Mouse (Mus musculus): ENCODE results near the gene Rprm. TPM values are rescaled to one million over a fixed set of nuclear protein-coding genes. Genes with fewer than 3 reads are reported as not detected.

The Rprm gene
- polyA plus RNA-seq (2015; fragmentation: Nextera tagmentation; extraction: Ambion mirVana): 162 and 175 TPM in 2 replicates

- no peaks in the 10 kb centered on the region for H3K9me3 ChIP-seq
- ATAC-seq (ENCODE audit: low FRiP score, low read depth): peak; percentile 96
- H3K9ac ChIP-seq: peak within 1 kb of the TSS; percentile 51
- H3K4me3 ChIP-seq: peak within 1 kb of the TSS; percentile 63
- peak within 1 kb of the TSS; percentile 88 for H3K4me2 ChIP-seq
- H3K27me3 ChIP-seq: 0 out of 2 replicates have a peak, but pooled peaks cover 2% of the 10 kb centered on the region
- 4% methylated on average over 27 of the region's 27 CpGs for WGBS
- H3K36me3 ChIP-seq: no peaks in the 10 kb centered on the region
- H3K4me1 ChIP-seq (replicated peaks): peaks cover 19% of the 10 kb centered on the region
- H3K27ac ChIP-seq (replicated peaks): peak within 1 kb of the TSS; percentile 77
These were observed at the start of gene Rprm for GRCm38 (mm10) chr2:54085430-54086087. Gene Rprm, minus strand, starts transcription at chr2:54085552.

- no peaks in the 10 kb centered on the region for H3K27me3 ChIP-seq
- no peaks in the 10 kb centered on the region for H3K4me1 ChIP-seq (replicated peaks)
- H3K9me3 ChIP-seq: no peaks in the 10 kb centered on the region
- ATAC-seq (ENCODE audit: low FRiP score, low read depth): no peak
- no peak overlapping the region for H3K27ac ChIP-seq (replicated peaks)
- H3K36me3 ChIP-seq: no peaks in the 10 kb centered on the region
- H3K4me3 ChIP-seq: no peak overlapping the region
- H3K9ac ChIP-seq: no peak overlapping the region
- no peak overlapping the region for H3K4me2 ChIP-seq
- 57% methylated on average over 6 of the region's 6 CpGs for WGBS
These were observed 34.0 kb upstream of the Rprm start for GRCm38 (mm10) chr2:54119305-54119704.

GRCm38 (mm10) chr2:54118881-54119280 lies 33.5 kb upstream of the Rprm start:
- H3K4me3 ChIP-seq: no peak overlapping the region
- H3K4me1 ChIP-seq (replicated peaks): no peaks in the 10 kb centered on the region
- H3K9me3 ChIP-seq: no peaks in the 10 kb centered on the region
- no peaks in the 10 kb centered on the region for H3K36me3 ChIP-seq
- no peaks in the 10 kb centered on the region for H3K27me3 ChIP-seq
- no peak for ATAC-seq (ENCODE audit: low FRiP score, low read depth)
- 29% methylated on average over 3 of the region's 3 CpGs for whole genome bisulfite sequencing
- no peak overlapping the region for H3K27ac ChIP-seq (replicated peaks)
- H3K4me2 ChIP-seq: no peak overlapping the region
- no peak overlapping the region for H3K9ac ChIP-seq

- Histone ChIP-seq H3K27ac (replicated peaks) (no peak overlapping the region), H3K9me3 (no peaks in the 10 kb centered on the region), H3K36me3 (no peaks in the 10 kb centered on the region), H3K4me1 (replicated peaks) (no peaks in the 10 kb centered on the region), H3K27me3 (no peaks in the 10 kb centered on the region), H3K9ac (no peak overlapping the region), H3K4me3 (no peak overlapping the region), H3K4me2 (no peak overlapping the region)
- ATAC-seq (ENCODE audit: low FRiP score, low read depth): no peak
- WGBS: 81% methylated on average over 2 of the region's 2 CpGs
These were observed 25.9 kb upstream of the Rprm start for GRCm38 (mm10) chr2:54111294-54111693.

- H3K4me2 ChIP-seq: no peak overlapping the region
- ATAC-seq (ENCODE audit: low FRiP score, low read depth): no peak
- no peak overlapping the region for H3K27ac ChIP-seq (replicated peaks)
- no peaks in the 10 kb centered on the region for H3K27me3 ChIP-seq
- no peaks in the 10 kb centered on the region for H3K9me3 ChIP-seq
- no peak overlapping the region for H3K9ac ChIP-seq
- H3K36me3 ChIP-seq: no peaks in the 10 kb centered on the region
- WGBS: 85% methylated on average over 1 of the region's 1 CpGs
- H3K4me3 ChIP-seq: no peak overlapping the region
- no peaks in the 10 kb centered on the region for H3K4me1 ChIP-seq (replicated peaks)
These were observed 20.9 kb upstream of the Rprm start for GRCm38 (mm10) chr2:54106232-54106726.

GRCm38 (mm10) chr2:54099939-54100338 lies 14.6 kb upstream of the Rprm start:
- no peaks in the 10 kb centered on the region for H3K36me3 ChIP-seq
- H3K9me3 ChIP-seq: no peaks in the 10 kb centered on the region
- no peak for ATAC-seq (ENCODE audit: low FRiP score, low read depth)
- 84% methylated on average over 1 of the region's 1 CpGs for WGBS
- H3K4me2 ChIP-seq: no peak overlapping the region
- H3K4me1 ChIP-seq (replicated peaks): no peaks in the 10 kb centered on the region
- no peak overlapping the region for H3K9ac ChIP-seq
- no peak overlapping the region for H3K27ac ChIP-seq (replicated peaks)
- H3K27me3 ChIP-seq: no peaks in the 10 kb centered on the region
- H3K4me3 ChIP-seq: no peak overlapping the region

- Histone ChIP-seq H3K9ac (no peak overlapping the region), H3K9me3 (no peaks in the 10 kb centered on the region), H3K27ac (replicated peaks) (no peak overlapping the region), H3K4me1 (replicated peaks) (no peaks in the 10 kb centered on the region), H3K27me3 (no peaks in the 10 kb centered on the region), H3K4me3 (no peak overlapping the region), H3K36me3 (no peaks in the 10 kb centered on the region), H3K4me2 (no peak overlapping the region)
- WGBS: 84% methylated on average over 3 of the region's 3 CpGs
- ATAC-seq (ENCODE audit: low FRiP score, low read depth): no peak
These were observed 7.3 kb upstream of the Rprm start for GRCm38 (mm10) chr2:54092616-54093015.

GRCm38 (mm10) chr2:54086254-54086653 lies 902 bp upstream of the Rprm start:
- ATAC-seq (ENCODE audit: low FRiP score, low read depth): no peak

GRCm38 (mm10) chr2:54084737-54085429 lies 469 bp downstream of the Rprm start:
- WGBS: under 1% methylated on average over 51 of the region's 51 CpGs
- peak overlapping the region; percentile 77 for H3K27ac ChIP-seq (replicated peaks)

More at GRCm38 (mm10) chr2:54086254-54086653, 902 bp upstream of the Rprm start:
- H3K4me3 ChIP-seq: no peak overlapping the region
- H3K27me3 ChIP-seq: 0 out of 2 replicates have a peak, but pooled peaks cover under 1% of the 10 kb centered on the region
- WGBS: 65% methylated on average over 4 of the region's 4 CpGs
- no peaks in the 10 kb centered on the region for H3K36me3 ChIP-seq
- H3K27ac ChIP-seq (replicated peaks): no peak overlapping the region
- no peaks in the 10 kb centered on the region for H3K9me3 ChIP-seq
- no peak overlapping the region for H3K9ac ChIP-seq
- H3K4me1 ChIP-seq (replicated peaks): peaks cover 16% of the 10 kb centered on the region
- H3K4me2 ChIP-seq: no peak overlapping the region

GRCm38 (mm10) chr2:54083861-54084736 lies 1.3 kb downstream of the Rprm start:
- no peaks in the 10 kb centered on the region for H3K9me3 ChIP-seq
- peak overlapping the region; percentile 51 for H3K9ac ChIP-seq
- H3K27me3 ChIP-seq: 0 out of 2 replicates have a peak, but pooled peaks cover 2% of the 10 kb centered on the region
- peak; percentile 12; the same call in 1 of the 2 replicates for ATAC-seq (ENCODE audit: low FRiP score, low read depth)
- H3K4me3 ChIP-seq: peak overlapping the region; percentile 63
- H3K4me2 ChIP-seq: peak overlapping the region; percentile 88
- H3K4me1 ChIP-seq (replicated peaks): peaks cover 19% of the 10 kb centered on the region
- WGBS: under 1% methylated on average over 29 of the region's 29 CpGs
- no peaks in the 10 kb centered on the region for H3K36me3 ChIP-seq
- H3K27ac ChIP-seq (replicated peaks): peak overlapping the region; percentile 58

More at GRCm38 (mm10) chr2:54084737-54085429, 469 bp downstream of the Rprm start:
- Histone ChIP-seq H3K4me1 (replicated peaks) (peaks cover 19% of the 10 kb centered on the region), H3K27me3 (0 out of 2 replicates have a peak, but pooled peaks cover 2% of the 10 kb centered on the region), H3K9me3 (no peaks in the 10 kb centered on the region), H3K9ac (peak overlapping the region; percentile 51), H3K36me3 (no peaks in the 10 kb centered on the region), H3K4me3 (peak overlapping the region; percentile 63), H3K4me2 (peak overlapping the region; percentile 88)
- ATAC-seq (ENCODE audit: low FRiP score, low read depth): peak; percentile 80

- Histone ChIP-seq H3K4me1 (replicated peaks) (peaks cover 10% of the 10 kb centered on the region; the same call in 1 of the 2 replicates), H3K4me3 (no peak overlapping the region), H3K27ac (replicated peaks) (no peak overlapping the region), H3K9me3 (no peaks in the 10 kb centered on the region), H3K4me2 (peak overlapping the region; percentile 8; the same call in 1 of the 2 replicates), H3K9ac (no peak overlapping the region), H3K27me3 (0 out of 2 replicates have a peak, but pooled peaks cover 2% of the 10 kb centered on the region), H3K36me3 (no peaks in the 10 kb centered on the region)
- 48% methylated on average over 7 of the region's 7 CpGs for WGBS
- ATAC-seq (ENCODE audit: low FRiP score, low read depth): 0 out of 2 replicates have a peak, but pooled peaks have one; percentile 29
These were observed 6.4 kb downstream of the Rprm start for GRCm38 (mm10) chr2:54078961-54079360.
